Mouse (Mus musculus) neutrophil, adult 5-6 weeks (primary cell): ENCODE results near the gene Slit2. TPM values are rescaled to one million over a fixed set of nuclear protein-coding genes. Genes with fewer than 3 reads are reported as not detected.
"Not testable (repeated sequence)": the region's sequence is repeated elsewhere in the genome, so short reads cannot be mapped to it uniquely, and the experiment has no call there.

Experiments used
- ATAC-seq: fragments of 151-379, 151-347 bp; 2 replicates; pipeline ENCODE4 v1.8.0; 2017; ENCODE audit warnings: mild to moderate bottlenecking, moderate TSS enrichment; ENCODE audit not compliant: insufficient number of reproducible peaks, poor library complexity, low FRiP score, severe bottlenecking; ENCODE audit errors: extremely low read depth
- total RNA-seq: library from RNA; stranded (forward); fragments of 200-1000 nt; gene quantifications from 2 replicates; pipeline ENCODE4 v1.2.3, GENCODE M21; 2017

Slit2 gene
- total RNA-seq, 1 experiment from 2014 or later: 0.58 TPM

DNA sequence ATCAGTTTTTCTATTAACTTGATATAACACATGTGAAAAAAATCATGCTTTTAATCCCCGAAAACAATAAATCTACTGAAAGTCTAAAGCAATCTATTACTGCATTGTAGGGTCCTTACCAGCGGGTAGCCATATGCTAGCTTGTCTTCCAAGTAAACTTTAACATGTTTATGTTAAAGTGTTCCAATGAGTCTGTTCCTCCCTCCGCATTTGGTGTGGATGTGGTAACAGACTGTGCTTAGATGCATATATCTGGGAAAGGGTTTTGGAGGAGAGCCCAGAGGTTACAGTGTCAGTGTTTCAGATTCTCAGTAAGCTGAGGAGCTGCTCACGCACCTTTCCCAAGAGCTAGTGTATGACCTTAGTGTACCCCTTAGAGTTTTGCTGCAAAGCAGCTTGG lies 204.9 kb downstream of the Slit2 start:
- no peak for ATAC-seq

GRCm38 (mm10) chr5:48199380-48199779 lies 216.4 kb downstream of the Slit2 start:
- no peak for ATAC-seq

- ATAC-seq: no peak
These were observed 232.3 kb downstream of the Slit2 start for GRCm38 (mm10) chr5:48215248-48215647.

- ATAC-seq: no peak
These were observed 236.8 kb downstream of the Slit2 start for GRCm38 (mm10) chr5:48219624-48220155.

GRCm38 (mm10) chr5:48225500-48225899 lies 242.6 kb downstream of the Slit2 start:
- no peak for ATAC-seq

GRCm38 (mm10) chr5:48230430-48231080 lies 247.6 kb downstream of the Slit2 start:
- ATAC-seq: no peak

DNA sequence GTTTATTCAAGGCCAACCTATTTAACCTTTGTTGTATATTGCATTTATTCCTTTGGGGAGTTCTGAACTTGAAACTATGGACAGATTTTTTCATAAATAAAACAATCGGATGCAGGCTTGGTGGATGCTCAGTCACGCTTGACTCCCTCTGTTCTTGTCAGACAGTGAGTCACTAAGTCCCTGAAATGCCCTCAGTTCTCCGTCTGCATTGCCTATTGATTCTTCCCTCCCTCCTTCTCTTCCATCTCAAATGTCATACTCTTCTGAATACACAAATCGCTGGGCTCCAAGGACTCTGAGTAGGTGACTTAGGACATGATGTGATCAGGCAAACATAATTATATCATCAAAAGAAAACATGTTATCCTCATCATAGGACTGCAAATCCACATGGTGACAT lies 251.8 kb downstream of the Slit2 start:
- no peak for ATAC-seq

GRCm38 (mm10) chr5:48235270-48235669 lies 252.3 kb downstream of the Slit2 start:
- no peak for ATAC-seq

GRCm38 (mm10) chr5:48240751-48241150 lies 257.8 kb downstream of the Slit2 start:
- not testable (repeated sequence) for ATAC-seq

GRCm38 (mm10) chr5:48248327-48248726 lies 265.4 kb downstream of the Slit2 start:
- no peak for ATAC-seq

DNA sequence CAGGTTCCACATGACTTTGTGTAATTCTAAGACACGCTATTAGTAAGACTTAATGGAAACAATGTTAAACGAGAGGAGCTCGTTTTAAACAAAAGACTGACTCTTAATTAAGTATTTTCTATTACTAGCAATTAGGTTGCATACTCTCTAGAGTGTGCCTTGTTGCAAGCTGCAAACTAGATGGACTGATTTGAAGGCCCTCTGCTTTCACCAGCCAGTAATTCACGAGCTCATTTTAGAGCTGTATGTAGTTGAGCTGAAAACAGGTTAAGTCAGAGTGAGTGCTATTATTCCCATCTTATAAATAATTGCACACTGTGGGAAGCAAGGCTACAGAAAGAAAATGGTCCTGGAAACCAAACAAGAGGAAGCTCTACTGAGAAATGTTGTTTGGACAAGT lies 294.6 kb downstream of the Slit2 start:
- no peak for ATAC-seq

- no peak for ATAC-seq
These were observed 318.2 kb downstream of the Slit2 start for GRCm38 (mm10) chr5:48301186-48301585.

GRCm38 (mm10) chr5:48315057-48315602 lies 332.2 kb downstream of the Slit2 start:
- no peak for ATAC-seq

DNA sequence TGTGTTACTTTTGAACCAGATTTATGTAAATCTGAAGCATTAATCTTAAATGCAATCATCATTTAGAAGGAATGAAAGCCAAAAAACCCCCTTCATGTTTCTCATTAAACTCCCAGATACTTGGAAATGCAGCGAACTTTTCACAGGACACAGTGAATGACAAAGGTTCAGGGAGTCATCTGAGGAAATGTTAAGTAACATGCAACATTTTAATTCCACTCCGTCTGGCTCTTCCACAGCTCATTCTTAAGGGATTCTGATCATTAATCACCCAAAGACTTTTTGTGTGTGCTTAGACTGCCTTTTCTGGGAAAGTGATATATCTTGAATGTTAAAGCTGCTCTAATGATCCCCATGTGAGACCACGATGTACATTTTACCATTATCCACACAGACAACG lies 337.7 kb downstream of the Slit2 start:
- ATAC-seq: no peak

DNA sequence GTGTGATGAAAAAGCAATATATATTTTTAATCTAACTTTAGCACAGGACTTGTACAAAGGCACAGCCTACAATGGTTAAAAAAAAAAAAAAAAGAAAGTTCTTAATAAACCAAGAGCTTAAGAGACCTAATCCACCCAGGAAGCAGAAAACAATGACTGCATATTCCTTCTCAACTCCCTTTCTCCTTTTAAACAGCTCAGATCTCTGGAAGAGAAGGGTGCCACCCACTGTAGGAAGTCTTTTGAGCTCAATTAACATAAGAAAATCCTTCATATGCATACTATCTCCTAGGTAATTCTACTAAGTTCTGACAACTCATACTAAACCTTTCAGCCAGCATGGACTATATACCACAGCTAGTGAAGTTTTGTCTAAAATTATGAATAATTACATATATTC lies 343.3 kb downstream of the Slit2 start:
- no peak for ATAC-seq

DNA sequence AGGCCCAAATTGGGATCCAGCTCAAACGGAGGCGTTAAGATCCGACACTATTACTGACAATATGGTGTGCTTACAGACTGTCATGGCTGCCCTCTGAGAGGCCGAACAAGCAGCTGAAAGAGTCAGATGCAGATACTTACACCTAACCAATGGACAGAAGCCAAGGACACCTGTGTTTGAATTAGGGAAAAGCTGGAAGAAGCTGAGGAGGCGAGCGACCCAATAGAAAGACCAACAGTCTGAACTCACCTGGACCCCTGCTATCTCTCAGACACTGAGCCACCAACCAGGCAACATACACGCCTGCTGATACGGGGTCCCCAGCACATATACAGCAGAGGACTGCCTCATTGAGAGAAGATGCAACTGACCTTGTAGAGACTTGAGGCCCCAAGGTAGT lies 344.7 kb downstream of the Slit2 start, which contains the start of gene 5730480H06Rik:
Gene 5730480H06Rik (plus strand): TSS at position 301 of the 400 bp plus-strand sequence.
- no peak for ATAC-seq

GRCm38 (mm10) chr5:48329751-48330150 lies 346.8 kb downstream of the Slit2 start:
- ATAC-seq: no peak

DNA sequence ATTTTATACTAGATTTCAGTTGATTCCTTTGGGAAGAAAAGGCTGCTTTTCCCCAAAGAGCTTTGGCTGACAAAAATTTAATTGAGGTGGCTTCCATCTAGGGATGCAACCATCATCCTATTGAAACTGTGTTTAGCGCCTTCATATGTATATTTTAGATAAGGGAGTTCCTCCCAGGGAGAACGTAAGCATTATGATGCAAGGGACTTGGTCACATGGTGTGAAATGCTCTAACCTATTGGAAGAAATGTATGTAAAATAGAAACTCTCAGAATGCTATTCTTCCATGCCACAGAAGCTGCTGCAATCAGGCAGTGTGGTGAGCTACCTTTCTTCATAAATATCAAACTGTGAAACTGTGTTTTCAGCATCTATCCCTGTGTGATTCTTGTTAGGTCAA lies 347.9 kb downstream of the Slit2 start:
- no peak for ATAC-seq

- no peak for ATAC-seq
These were observed 348.5 kb downstream of the Slit2 start for GRCm38 (mm10) chr5:48331441-48331840.

- ATAC-seq: no peak
These were observed 350.5 kb downstream of the Slit2 start for GRCm38 (mm10) chr5:48333407-48333806.
